Mouse (Mus musculus): ENCODE data around the gene Dap.

Dap gene

DNA sequence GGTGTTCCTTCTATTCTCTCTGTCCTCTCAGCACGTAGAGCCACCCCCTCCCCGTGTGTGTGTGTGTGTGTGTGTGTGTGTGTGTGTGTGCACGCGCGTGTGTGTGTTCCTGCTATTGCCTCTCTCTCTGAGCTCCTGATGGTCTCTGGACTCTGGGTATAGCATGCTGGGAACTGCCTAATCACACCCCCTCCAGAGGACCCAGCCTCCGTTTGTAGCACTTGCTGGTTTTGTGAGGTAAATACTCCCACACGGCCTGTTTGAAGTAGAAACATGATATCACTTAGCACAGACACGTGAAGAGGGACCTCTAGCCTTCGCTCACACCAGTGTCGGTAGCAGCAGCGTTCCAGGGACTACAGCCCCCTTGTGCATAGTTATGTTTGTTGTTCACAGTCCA is 14.5 kb downstream of the Dap start:
- DNase-seq, result no peak

DNA sequence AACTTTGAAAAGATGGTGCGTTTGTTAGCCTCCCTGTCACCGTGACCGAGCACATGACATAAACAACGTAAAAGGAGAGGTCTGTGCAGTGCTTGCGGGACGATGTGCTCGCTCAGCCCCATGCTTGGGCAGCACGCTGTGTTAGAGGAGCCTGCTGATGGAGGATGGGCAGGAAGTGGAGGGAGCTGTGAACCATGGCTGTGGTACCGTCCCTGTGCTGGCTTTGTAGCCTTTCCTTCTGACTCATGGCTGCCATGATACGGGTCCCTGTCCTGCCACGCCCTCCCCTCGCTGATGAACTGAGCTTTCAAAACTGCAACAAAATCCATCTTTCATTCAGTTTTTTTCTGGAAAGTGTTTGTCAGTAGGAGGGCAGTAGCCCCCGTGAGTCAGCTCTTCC is 15.6 kb downstream of the Dap start:
- no peak for DNase-seq

DNA sequence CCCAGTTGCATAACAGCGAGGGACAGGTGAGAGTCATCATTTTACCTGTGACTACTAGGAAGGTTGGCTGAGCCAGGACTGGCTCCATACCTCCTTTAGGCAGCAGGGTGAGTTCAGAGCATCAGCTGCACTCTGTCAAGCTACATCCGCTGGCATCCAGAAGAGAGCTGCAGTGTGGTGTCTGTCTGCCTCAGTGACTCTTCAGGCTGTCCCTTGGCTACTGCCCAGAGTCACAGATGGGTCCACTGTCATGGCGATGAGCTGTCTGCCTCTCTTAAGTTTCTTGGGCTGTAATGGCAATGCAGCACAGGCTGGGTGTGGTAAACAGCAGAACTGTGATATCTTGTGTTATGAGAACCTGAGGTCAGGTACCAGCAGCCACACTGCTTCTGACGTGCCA is 16.1 kb downstream of the Dap start:
- no peak for DNase-seq

DNA sequence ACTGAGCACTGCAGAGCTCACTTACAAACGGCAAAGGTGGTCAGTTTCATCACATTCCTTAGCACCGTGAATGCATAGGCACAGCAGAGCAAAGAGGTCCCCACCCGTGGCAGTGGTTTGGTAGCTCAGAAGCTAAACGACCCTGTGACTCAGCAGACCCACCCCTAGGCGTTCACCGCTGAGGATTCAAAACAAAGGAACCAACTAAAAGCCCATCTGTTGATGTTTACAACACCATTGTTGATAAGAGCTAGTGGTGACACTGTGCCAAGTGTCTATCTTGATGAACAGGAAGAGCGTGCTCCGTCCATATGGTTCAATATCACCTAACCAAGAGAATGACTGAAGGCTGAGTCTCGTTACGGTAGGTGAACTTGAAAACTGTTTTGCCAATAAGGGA is 19.1 kb downstream of the Dap start:
- DNase-seq, result no peak

DNA sequence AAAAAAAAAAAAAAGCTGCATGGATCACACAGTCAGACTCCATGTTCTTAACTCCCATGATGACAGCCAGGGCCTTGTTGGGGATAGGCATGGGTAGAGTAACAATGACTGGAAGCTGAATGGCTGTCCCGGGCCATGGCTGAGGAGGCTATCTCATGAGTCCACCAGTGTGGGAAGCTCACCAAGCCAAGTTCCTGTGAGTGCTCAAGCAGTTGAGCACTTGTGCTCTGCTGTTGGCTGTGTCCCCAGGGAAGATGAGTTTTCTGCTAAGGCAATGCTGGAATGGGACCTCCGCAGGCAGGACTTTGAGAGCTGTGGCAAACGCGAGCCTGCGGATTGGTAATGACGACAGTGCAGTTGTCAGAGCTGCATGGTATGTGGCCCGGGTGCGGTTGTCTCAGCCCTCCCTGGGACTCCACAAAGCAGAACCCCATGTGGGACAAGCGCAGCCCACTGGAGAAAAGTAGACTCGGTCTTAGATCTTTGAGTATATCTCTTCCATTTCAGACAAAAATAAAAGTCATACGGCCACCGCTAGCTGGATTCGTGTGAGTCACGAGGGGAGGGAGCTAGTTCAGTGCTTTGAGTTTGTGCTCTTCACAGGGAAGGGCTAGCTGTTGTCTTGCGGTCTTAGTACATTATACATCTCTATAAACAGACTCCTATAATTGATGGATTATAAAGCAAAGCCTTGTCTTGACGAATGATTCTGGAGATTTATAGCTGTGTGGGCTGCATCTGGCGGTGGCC is 20.8 kb downstream of the Dap start:
- no peak for DNase-seq

DNA sequence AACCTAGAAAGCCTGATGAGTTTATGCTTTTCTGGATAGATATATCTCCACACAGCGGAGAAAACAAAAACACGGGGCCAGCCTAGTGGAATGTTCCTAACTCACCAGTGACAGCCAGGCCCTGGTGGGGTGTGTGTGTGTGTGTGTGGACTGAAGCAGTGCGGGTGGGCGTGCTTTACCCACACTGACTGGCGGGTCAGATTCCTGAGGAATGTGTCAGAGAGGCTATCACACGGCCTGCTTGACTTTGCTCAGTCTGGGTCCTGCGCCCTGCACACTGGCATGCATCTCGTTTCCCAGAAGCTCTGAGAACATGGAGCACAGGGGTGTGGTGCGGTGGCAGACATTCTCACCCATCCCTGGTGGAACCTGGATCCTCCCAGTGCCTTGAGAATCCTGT is 21.8 kb downstream of the Dap start:
- DNase-seq, result no peak

DNA sequence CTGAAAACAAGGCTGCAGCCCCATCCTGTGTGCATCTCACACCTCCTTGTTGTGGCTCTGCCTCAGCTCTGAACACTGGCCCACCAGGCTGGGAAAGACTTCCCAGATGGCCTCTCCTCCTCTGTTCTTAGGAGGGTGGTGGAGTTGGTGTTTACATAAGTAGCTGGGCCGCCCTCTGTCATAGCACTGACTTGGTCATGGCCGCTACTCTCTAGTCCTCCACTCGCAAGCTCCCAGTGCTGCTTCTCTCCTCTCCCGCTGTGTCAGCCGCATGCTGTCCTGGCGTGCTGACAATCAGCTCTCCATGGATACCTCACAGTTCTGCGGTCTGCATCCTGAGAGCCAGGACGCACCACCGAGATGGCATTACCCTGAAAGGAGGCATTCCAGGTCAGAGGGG is 22.9 kb downstream of the Dap start:
- DNase-seq, result peak; percentile 68 to 69

DNA sequence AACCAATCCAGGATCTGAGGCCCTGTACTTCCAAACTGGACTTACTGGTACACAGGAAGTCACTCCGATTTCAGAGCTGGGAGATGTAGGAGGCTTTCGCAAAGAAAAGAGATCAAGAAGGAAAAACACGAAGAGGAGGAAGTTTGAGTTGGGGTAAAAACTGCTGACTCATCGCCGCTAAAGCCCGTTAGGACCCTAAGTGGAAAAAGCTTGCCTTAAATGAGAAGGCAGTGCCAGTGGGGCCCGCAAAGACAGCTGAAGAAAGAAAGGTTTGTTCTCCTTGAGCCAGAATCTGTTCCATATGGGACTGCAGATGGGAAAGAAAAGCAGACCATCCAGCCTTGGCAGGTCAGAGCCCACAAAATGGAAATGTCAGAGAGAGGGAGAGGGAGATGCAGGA is 24.8 kb downstream of the Dap start:
- DNase-seq, result no peak

DNA sequence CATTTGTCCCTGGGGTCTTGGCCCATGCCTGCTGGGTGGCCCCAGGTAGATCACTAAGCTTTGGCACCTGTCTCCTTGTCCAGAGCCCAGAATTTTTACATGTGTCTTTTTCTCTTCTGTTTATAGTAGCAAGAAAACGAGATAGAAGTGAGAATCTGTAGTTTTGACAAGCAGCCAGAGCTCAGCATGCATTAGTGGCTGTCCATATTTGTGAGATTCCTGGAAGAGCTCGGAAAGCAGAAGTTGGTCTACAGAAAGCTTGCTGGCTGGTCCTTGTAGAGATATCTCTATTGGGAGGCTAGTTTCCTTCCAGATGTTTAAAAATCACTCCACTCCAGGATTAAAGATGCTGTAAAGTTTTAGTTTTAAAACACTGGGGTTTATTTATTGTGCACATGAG is 25.9 kb downstream of the Dap start:
- DNase-seq, result peak in 1 of 2 experiments; percentile 20

DNA sequence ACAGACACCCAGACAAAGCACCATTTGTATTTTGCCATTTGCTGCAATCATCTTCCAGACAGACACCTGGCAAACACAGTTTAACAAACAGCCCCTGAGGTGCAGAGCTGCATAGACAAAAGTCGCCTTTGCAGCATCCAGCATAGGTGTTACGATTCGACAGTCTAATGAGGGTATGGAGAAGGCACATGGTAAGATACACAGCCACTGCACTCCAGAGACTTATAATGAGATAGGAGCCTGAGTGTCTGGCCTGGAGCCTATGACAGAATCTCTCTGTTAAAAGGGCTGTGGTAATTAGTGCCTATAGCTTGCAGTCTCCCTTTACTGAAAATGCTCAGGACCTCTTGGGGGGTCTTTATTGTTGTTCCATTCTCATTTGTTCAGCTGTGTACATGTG is 26.6 kb downstream of the Dap start:
- no peak for DNase-seq

DNA sequence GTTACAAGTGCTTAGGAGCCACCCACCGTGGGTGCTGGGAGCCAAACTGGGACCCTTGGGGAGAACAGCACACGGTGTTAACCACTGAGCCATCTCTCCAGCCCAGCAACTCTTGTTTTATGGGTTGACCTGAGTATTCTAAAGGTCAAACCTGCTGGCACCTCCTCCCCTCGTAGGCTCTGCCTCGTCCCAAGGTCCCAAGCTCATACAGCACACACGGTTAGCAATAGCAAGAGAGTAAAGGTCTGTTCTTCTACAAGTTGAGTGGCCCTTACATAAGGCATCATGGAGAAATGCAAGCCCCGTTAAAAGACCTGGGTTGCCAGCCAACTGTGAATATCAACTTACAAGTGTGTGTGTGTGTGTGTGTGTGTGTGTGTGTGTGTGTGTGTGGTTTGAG is 27.1 kb downstream of the Dap start:
- no peak for DNase-seq

DNA sequence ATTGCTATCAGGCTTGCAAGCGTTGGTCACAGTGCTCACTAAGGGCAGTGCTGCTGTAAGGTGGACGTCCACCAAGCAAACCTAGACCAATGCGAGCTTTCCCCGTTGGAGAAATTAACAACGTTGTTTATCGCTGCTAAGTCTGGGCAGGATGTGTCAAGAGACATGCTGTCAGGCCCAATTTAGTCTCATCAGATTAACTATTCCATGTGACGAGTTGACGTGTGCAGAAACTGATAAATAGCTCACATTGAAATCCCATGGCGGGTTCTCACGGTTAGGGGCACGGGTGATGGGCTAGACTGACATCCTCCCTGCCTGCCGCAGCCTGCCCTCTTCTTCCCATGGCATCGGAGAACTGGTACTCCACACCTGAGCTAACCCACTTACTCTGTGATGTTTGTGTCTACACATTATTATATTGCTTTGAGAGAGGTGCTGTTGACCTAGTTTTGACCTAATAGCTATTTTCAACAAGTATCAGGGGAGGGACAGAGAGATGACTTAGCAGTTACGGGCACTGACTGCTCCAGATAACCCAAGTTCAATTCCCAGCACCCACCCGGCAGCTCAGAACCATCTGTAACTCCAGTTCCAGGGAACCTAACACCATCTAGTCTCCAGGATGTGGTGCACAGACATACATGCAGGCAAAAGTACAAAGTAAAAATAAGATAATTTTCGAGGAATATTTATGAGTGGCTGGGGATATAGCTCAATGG is 28.6 kb downstream of the Dap start:
- DNase-seq, result no peak

DNA sequence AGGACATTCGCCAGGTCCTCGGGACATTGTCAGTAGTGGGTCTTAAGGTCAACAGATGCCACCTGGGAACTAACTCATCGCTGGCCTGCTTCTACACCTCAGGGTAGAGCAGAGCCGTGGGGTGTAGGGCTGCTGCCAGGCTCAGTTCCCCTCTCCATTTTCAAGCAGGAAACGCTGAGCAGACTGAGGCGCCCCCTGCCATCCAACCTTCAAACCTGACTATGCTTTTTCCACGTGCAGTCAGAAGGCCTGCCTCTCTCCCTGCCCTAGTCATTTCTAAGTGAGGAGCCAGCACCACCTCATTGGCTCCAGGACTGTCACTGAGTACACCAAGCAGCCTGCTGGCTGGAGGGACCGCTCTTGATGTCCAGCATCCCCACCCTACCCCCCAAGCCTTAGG is 29.3 kb downstream of the Dap start:
- DNase-seq, result no peak

DNA sequence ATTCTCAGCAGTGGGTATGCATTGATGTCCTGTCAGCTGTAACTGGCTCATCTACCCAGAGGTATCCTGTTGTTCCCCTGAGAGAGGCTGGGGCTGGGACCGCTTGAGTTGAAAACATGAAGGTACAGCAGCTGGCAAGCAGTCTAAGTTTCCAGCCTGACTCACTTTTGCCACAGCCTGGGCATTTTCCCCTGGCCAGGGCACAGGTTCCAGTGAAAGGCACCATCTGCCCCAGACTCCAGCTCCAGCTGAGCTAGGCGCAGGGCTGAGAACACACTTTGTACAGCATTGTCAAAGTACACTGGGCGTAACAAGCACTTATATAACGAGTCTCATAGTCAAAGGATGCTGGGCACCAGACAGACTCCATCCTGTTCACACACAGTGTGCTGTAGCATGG is 29.8 kb downstream of the Dap start:
- no peak for DNase-seq

DNA sequence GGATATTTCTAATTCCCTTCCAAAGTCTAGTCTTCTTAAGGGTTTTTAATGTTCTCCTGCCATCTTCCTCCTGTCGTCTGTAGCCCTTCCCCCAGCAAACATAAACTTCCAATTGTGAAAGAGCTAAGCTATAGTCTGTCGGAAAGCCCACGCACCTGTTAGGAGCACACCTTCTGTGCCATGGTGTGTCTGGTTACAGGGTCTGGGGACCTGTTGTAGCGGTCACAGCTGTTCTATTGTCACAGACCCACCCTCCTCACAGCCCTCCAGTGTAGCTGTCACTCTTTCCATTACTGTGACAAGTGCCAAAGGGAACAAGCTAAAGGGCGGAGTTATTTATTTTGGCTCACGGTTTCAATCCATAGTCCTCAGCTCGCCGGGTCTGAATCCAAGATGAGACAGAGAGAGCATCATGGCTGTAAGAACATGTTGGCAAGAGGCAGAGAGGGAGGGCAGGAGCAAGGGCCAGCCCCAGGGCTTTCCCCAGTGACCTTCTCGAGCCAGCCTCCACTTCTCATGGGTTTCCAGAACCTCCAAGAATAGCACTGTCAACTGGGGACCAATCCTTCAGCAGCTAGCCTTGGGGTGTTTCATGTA is 30.9 kb downstream of the Dap start:
- DNase-seq, result no peak

DNA sequence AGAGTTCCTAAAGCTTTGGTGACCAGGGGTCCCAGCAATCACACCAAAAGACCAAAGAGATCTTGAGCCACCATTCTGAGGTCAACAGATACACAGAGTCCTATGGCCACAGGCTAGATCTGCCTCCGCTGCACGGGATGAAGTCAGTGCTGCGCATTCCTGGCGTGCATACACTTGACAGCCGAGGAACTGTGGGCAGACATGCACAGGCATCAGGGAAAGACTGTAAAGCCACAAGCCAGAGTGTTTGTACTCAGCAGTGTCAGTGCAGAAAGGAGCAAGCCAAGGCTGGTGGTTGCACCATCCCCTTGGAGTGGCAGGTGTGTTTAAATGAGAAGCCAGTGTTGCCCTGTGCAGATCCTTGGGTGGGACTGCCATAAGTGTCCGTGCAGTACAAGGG is 31.6 kb downstream of the Dap start:
- no peak for DNase-seq

DNA sequence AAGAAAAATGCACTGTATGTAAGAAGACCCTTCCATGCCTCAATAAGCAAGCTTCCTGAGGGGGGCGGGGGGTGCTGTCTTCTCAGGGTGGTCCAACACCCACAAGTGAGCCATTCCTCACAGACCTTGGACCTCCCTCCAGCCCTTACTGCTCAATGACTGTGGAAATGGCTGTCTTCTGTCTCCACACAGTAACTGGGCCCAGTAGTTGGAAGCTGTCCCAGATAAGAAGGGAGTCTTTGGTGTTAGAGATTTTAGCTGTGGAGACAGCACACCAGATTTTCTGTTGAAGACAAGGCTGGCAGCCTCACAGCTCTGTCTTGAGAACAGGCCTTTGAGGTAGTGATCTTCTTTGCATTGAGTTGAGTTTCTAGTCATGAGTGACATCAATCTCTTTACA is 33.2 kb downstream of the Dap start:
- DNase-seq, result no peak

DNA sequence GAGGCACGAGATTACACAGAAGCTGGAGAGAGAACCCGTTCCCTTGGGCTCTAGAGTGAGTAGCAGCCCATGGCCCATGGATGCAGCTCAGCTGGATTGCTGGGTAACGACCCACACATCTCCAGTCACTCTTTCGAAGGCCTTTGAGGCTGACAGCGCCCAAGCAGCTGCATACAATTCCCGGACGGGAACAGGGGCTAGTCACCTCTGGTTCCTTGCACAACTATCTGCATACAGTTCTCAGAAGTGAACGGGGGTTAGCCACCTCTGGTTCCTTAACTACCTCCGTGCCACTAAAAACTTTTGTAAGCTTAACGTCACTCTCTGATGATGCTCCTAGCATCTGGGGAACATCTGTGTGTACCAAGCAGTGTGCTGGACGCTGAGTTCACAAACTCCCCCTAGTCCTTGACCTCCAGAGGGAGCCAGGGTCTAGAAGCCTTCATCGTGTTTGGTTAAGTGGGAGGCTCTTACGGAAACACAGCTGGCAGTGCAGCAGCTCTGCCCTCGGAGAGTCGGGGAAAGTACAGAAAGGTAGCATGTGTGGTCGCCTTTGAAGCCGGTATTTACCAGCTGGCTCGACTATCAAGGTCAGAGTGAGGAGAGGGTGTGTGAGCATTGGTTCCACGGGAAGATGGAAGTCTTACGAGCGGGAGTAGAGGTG is 34.0 kb downstream of the Dap start:
- no peak for DNase-seq

DNA sequence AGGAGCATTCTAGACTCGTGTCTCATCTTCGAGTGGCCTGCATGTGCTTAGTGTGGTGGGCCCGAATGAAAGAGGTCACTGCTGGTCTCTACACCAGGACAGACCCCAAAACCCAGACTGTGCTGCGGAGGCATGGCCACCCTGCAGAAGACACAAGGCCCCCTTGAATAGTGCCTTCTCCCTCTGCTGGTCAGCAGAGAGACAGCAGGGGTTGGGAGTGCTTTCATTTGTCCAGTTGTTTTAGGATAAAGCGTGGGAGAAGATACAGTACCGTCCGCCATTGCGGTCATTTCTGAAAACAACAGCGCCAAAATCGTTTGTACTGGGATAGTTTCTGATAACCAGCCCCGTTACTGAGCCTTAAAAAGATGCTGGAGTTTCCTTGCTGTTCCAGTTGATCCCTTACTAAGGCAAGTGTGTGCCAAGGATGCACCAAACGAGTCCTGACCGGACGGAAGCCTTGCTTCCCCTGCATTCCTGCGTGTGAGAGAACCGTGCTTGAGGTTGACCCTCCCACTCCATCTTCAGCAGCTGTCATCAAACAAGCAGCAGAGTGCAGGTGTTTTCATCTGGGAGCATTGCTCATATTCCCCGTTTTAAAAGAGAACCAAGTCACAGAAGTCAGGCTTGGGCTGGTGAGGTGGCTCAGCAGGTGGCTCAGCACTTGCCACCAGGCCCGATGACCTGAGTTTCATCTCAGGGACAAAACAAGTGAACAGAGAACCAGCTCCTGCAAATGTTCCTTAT is 34.8 kb downstream of the Dap start:
- DNase-seq, result no peak

DNA sequence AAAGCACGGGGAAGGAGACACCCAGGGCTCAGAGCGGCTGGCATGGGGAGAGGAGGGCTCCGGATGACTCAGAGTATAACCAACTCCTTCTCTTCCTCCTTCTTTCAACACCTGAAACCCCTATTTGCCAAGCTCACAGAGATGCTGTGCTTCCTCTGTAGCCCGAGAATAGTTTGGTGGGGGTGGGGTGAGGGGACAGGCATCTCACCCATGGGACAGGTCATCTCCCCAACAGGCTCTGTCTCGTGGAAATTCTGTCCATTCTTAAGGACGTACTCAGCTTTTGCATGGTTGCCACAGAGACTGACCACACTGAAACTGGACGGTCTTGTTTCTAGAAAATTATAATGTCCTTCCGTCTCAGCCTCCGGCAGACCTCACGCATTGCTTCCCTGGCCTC is 37.0 kb downstream of the Dap start:
- no peak for DNase-seq

DNA sequence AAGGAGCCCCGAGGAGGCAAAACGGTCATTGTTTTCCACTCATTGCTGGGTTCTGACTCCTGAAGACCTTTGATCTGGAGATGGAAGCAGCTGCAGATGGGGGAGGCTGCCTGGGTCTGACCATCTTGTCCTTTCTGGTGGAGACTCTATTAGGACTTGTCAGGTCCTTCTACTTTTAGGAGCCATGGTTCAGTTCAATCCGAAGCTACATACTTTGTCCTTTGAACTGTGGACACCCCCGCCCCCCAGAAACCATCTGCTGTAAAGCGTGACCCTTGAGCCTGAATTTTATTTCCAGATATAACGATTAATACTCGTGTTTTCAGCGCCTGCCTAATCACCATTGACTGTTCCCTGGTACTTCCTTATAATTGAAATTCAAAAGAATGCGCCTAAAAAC is 38.2 kb downstream of the Dap start:
- no peak for DNase-seq

DNA sequence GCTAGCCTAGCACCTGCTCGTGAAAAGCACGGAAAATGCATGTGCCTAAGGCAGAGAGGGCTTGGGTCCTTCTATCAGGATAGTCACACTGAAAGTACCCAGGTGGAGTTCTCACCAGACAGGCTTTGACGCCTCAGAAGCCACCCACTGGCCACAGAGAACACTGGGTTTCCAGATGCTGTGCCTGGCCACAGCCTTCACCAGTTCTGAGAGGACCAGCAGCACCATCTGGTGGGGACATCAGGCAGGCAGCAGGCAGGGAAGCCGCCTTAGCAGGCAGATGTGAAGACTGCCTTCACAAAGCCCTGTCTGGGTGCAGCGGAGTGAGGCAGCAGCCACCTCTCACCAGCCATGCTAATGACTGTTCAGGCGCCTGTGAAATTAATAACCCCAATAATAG is 40.7 kb downstream of the Dap start:
- DNase-seq, result peak; percentile 71 to 78

DNA sequence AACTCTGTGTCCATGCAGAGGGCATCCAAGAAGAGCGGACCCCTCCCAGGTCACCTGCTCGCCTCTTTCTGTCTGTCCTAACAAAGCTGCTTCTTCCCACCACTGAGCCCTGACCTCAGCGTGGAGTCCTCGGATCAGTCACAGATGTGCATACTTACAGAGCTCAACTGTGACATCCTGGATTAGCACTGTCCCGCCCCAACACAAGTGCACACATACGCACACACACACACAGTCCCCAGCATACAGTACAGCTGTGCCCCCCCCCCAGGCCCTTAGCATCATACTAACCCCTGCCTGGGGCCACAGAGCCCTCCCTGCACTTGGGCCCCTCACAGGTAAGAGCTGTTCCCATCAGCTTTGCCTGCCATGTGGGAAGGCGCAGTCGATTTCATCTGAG is 41.3 kb downstream of the Dap start:
- no peak for DNase-seq
